Comparison of ENCODE assay signal across 7 mouse cellular contexts in genomic region chr2:167949250-167949649, GRCm38 (mm10). TPM values are rescaled to one million over a fixed set of nuclear protein-coding genes. Genes with fewer than 3 reads are reported as not detected.
DNase-seq lines count a peak whose midpoint lies in the region; ATAC-seq lines count a peak whose summit lies in the region.

No protein-coding gene starts in this region.

- no peaks in the 10 kb centered on the region for H3K36me3 ChIP-seq in lung, embryonic 15.5 days
- H3K36me3 ChIP-seq in liver, embryonic 12.5 days, result no peaks in the 10 kb centered on the region
- H3K36me3 ChIP-seq in stomach, embryonic 16.5 days (ENCODE audit: control insufficient read depth, insufficient read depth, low read length), result no peaks in the 10 kb centered on the region
- no peaks in the 10 kb centered on the region for H3K36me3 ChIP-seq in midbrain, embryonic 11.5 days (ENCODE audit: control insufficient read depth, insufficient read depth, low read length)
- no peaks in the 10 kb centered on the region for H3K36me3 ChIP-seq in neural tube, embryonic 15.5 days

- 42% methylated on average over 6 of the region's 6 CpGs for WGBS in lung, embryonic 15.5 days
- 22% methylated on average over 6 of the region's 6 CpGs for WGBS in liver, embryonic 12.5 days (ENCODE audit: insufficient replicate concordance)
- WGBS in stomach, embryonic 16.5 days, result 54% methylated on average over 6 of the region's 6 CpGs
- WGBS in midbrain, embryonic 11.5 days, result 78% methylated on average over 6 of the region's 6 CpGs
- WGBS in neural tube, embryonic 15.5 days, result 83% methylated on average over 6 of the region's 6 CpGs

- no peaks in the 10 kb centered on the region for H3K9me3 ChIP-seq in lung, embryonic 15.5 days
- H3K9me3 ChIP-seq in liver, embryonic 12.5 days (replicated peaks), result no peaks in the 10 kb centered on the region
- H3K9me3 ChIP-seq in stomach, embryonic 16.5 days (replicated peaks; ENCODE audit: control insufficient read depth, low read length), result no peaks in the 10 kb centered on the region
- H3K9me3 ChIP-seq in midbrain, embryonic 11.5 days (ENCODE audit: control insufficient read depth, low read length), result no peaks in the 10 kb centered on the region
- no peaks in the 10 kb centered on the region for H3K9me3 ChIP-seq in neural tube, embryonic 15.5 days (replicated peaks)

- no peak overlapping the region for H3K9ac ChIP-seq in lung, embryonic 15.5 days
- H3K9ac ChIP-seq in liver, embryonic 12.5 days, result no peak overlapping the region
- 0 out of 2 replicates have a peak overlapping the region, but pooled peaks have one; percentile 14 for H3K9ac ChIP-seq in stomach, embryonic 16.5 days (ENCODE audit: low read length)
- no peak overlapping the region for H3K9ac ChIP-seq in midbrain, embryonic 11.5 days (ENCODE audit: low read length)
- no peak overlapping the region for H3K9ac ChIP-seq in neural tube, embryonic 15.5 days (replicated peaks)

- H3K4me3 ChIP-seq in lung, embryonic 15.5 days, result no peak overlapping the region
- H3K4me3 ChIP-seq in brown adipose tissue, adult 24 weeks (ENCODE audit: insufficient read depth, low read depth, low read length), result no peak overlapping the region
- H3K4me3 ChIP-seq in liver, embryonic 12.5 days, result no peak overlapping the region
- no peak overlapping the region for H3K4me3 ChIP-seq in stomach, embryonic 16.5 days (replicated peaks; ENCODE audit: low read length)
- H3K4me3 ChIP-seq in midbrain, embryonic 11.5 days (ENCODE audit: low read depth, low read length), result no peak overlapping the region
- no peak overlapping the region for H3K4me3 ChIP-seq in neural tube, embryonic 15.5 days (replicated peaks)

- H3K27ac ChIP-seq in lung, embryonic 15.5 days, result peak overlapping the region; percentile 80
- H3K27ac ChIP-seq in brown adipose tissue, adult 24 weeks (replicated peaks; ENCODE audit: low read depth, low read length), result peak overlapping the region; percentile 67
- H3K27ac ChIP-seq in liver, embryonic 12.5 days, result peak overlapping the region; percentile 45
- peak overlapping the region; percentile 73; the same call in 1 of the 2 replicates for H3K27ac ChIP-seq in stomach, embryonic 16.5 days (ENCODE audit: low read length)
- no peak overlapping the region for H3K27ac ChIP-seq in midbrain, embryonic 11.5 days (ENCODE audit: low read depth, low read length)
- H3K27ac ChIP-seq in neural tube, embryonic 15.5 days (replicated peaks), result no peak overlapping the region

- H3K4me1 ChIP-seq in lung, embryonic 15.5 days, result peaks cover 66% of the 10 kb centered on the region
- H3K4me1 ChIP-seq in brown adipose tissue, adult 24 weeks (ENCODE audit: control insufficient read depth, insufficient read depth, insufficient read length, low read length), result peaks cover 53% of the 10 kb centered on the region
- peaks cover 65% of the 10 kb centered on the region for H3K4me1 ChIP-seq in liver, embryonic 12.5 days
- peaks cover 47% of the 10 kb centered on the region for H3K4me1 ChIP-seq in stomach, embryonic 16.5 days (ENCODE audit: control insufficient read depth, insufficient read depth, low read length)
- peaks cover 2% of the 10 kb centered on the region; the same call in 1 of the 2 replicates for H3K4me1 ChIP-seq in midbrain, embryonic 11.5 days (ENCODE audit: control insufficient read depth, insufficient read depth, low read length)
- peaks cover 58% of the 10 kb centered on the region for H3K4me1 ChIP-seq in neural tube, embryonic 15.5 days

- DNase-seq in lung, postnatal 14 days, result no peak
- DNase-seq in midbrain, embryonic 11.5 days (ENCODE audit: low spot score, missing footprints), result no peak

- H3K27me3 ChIP-seq in lung, embryonic 15.5 days, result no peaks in the 10 kb centered on the region
- H3K27me3 ChIP-seq in liver, embryonic 12.5 days (replicated peaks), result no peaks in the 10 kb centered on the region
- no peaks in the 10 kb centered on the region for H3K27me3 ChIP-seq in stomach, embryonic 16.5 days (ENCODE audit: control insufficient read depth, insufficient read depth, low read length)
- no peaks in the 10 kb centered on the region for H3K27me3 ChIP-seq in midbrain, embryonic 11.5 days (ENCODE audit: control insufficient read depth, insufficient read depth, low read length)
- H3K27me3 ChIP-seq in neural tube, embryonic 15.5 days (replicated peaks), result no peaks in the 10 kb centered on the region

- no peak overlapping the region for H3K4me2 ChIP-seq in lung, embryonic 15.5 days
- H3K4me2 ChIP-seq in liver, embryonic 12.5 days, result no peak overlapping the region
- H3K4me2 ChIP-seq in stomach, embryonic 16.5 days (ENCODE audit: low read depth, low read length), result no peak overlapping the region
- H3K4me2 ChIP-seq in midbrain, embryonic 11.5 days, result no peak overlapping the region
- no peak overlapping the region for H3K4me2 ChIP-seq in neural tube, embryonic 15.5 days

- no peak for ATAC-seq in lung, embryonic 15.5 days (ENCODE audit: borderline replicate concordance, extremely low read depth, low FRiP score, low TSS enrichment)
- peak; percentile 31; the same call in 1 of the 2 replicates for ATAC-seq in liver, embryonic 12.5 days
- ATAC-seq in stomach, embryonic 16.5 days (ENCODE audit: insufficient read depth, low FRiP score), result no peak
- ATAC-seq in midbrain, embryonic 11.5 days (ENCODE audit: low FRiP score), result no peak
- ATAC-seq in neural tube, embryonic 15.5 days (ENCODE audit: low FRiP score), result no peak

RNA-seq across cellular contexts. Expression of gene Ptpn1, which starts 17.4 kb away (rescaled TPM):
- polyA plus RNA-seq in lung, embryonic 15.5 days (2015; fragmentation: Nextera tagmentation; extraction: Ambion mirVana), result 65.8 and 74.4 TPM in 2 replicates
- 7.6 and 16.2 TPM in 2 replicates for polyA plus RNA-seq in brown adipose tissue, adult 24 weeks (2012; ENCODE audit: insufficient read depth, insufficient read length, missing spikeins)
- 38.4 and 39.2 TPM in 2 replicates for polyA plus RNA-seq in liver, embryonic 12.5 days (2016; fragmentation: Nextera tagmentation; extraction: Ambion mirVana)
- polyA plus RNA-seq in stomach, embryonic 16.5 days (2015; fragmentation: Nextera tagmentation; extraction: Ambion mirVana), result 49.5 and 51.3 TPM in 2 replicates
- polyA plus RNA-seq in midbrain, embryonic 11.5 days (2014; fragmentation: Nextera tagmentation; extraction: Ambion mirVana), result 89.8 and 92.6 TPM in 2 replicates
- 69.6 and 71.7 TPM in 2 replicates for polyA plus RNA-seq in neural tube, embryonic 15.5 days (2015; fragmentation: Nextera tagmentation; extraction: Ambion mirVana)

Comparison
In these comparisons a context has a peak if more than half of its experiments do, and no peak if none do; other contexts are left out.
1. H3K27ac ChIP-seq: peak in lung, embryonic 15.5 days (single experiment), brown adipose tissue, adult 24 weeks (single experiment), liver, embryonic 12.5 days (single experiment) and stomach, embryonic 16.5 days (single experiment); none in midbrain, embryonic 11.5 days (single experiment) and neural tube, embryonic 15.5 days (single experiment).